8 mouse cellular contexts compared by ENCODE assay signal in the genomic region with DNA sequence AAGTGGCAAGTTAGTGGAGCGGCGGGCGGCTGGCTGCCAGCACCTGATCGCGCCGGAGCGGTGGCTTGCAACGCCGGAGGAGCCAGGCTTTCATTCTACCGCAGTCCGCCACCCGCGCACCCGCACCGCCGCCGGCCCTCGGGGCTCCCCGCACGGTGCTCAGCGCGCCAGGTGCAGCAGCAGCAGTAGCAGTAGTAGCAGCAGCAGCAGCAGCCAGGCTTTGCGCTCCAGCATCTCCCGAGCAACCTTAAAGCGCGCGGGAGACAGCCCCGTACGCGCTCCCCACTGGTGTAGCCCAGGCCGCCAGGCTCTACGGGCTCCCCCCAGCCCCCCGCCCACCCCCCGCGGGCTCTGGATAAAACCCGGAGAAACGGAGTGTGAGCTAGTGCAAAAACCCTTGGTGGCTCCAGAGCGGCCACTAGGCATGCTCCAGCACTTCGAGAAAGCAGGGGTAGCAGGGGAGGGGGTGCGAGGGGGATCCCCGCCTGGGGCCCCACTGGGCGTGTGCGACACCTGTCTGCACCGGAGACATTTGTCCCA. TPM values are rescaled to one million over a fixed set of nuclear protein-coding genes. Genes with fewer than 3 reads are reported as not detected.
DNase-seq lines count a peak whose midpoint lies in the region; ATAC-seq lines count a peak whose summit lies in the region.

No protein-coding gene starts in this region.

- peaks cover 4% of the 10 kb centered on the region; the same call in 1 of the 2 replicates for H3K27me3 ChIP-seq in hindbrain, embryonic 14.5 days (ENCODE audit: control insufficient read depth, insufficient read depth, low read length)
- H3K27me3 ChIP-seq in limb, embryonic 11.5 days (ENCODE audit: control insufficient read depth, insufficient read depth, low read length): peaks cover 36% of the 10 kb centered on the region

- peak overlapping the region; percentile 72 for H3K4me3 ChIP-seq in hindbrain, embryonic 14.5 days (replicated peaks; ENCODE audit: low read length)
- H3K4me3 ChIP-seq in limb, embryonic 11.5 days (ENCODE audit: low read depth, low read length): peak overlapping the region; percentile 37

- peak overlapping the region; percentile 75 for H3K4me2 ChIP-seq in hindbrain, embryonic 14.5 days (replicated peaks)
- peak overlapping the region; percentile 86 for H3K4me2 ChIP-seq in limb, embryonic 11.5 days (ENCODE audit: low read depth, severe bottlenecking)

- DNase-seq in layer of hippocampus, adult 11-12 months (ENCODE audit: low spot score): peak; percentile 37
- DNase-seq in layer of hippocampus, adult 9-10 months (ENCODE audit: low spot score): no peak
- peak; percentile 24 for DNase-seq in embryo, embryonic 10 days (ENCODE audit: low spot score)
- peak; percentile 68 for DNase-seq in hindbrain, embryonic 14.5 days (ENCODE audit: low spot score)
- peak; percentile 54 for DNase-seq in limb, embryonic 11.5 days (ENCODE audit: low spot score)
- peak; percentile 61 for DNase-seq in retina, embryonic 14.5 days (ENCODE audit: low spot score)
- no peak for DNase-seq in ovary, postnatal 10 days (ENCODE audit: low spot score)

- H3K27ac ChIP-seq in hindbrain, embryonic 14.5 days: peak overlapping the region; percentile 89
- no peak overlapping the region for H3K27ac ChIP-seq in limb, embryonic 11.5 days (replicated peaks; ENCODE audit: low read depth, low read length)

- peak overlapping the region; percentile 80 for H3K9ac ChIP-seq in hindbrain, embryonic 14.5 days
- 0 out of 2 replicates have a peak overlapping the region, but pooled peaks have one; percentile 12 for H3K9ac ChIP-seq in limb, embryonic 11.5 days (ENCODE audit: low read length)

- 1% methylated on average over 44 of the region's 44 CpGs for WGBS in hindbrain, embryonic 14.5 days
- WGBS in limb, embryonic 11.5 days: 2% methylated on average over 33 of the region's 44 CpGs

- ATAC-seq in hindbrain, embryonic 14.5 days (ENCODE audit: low FRiP score): peak; percentile 93
- ATAC-seq in limb, embryonic 11.5 days (ENCODE audit: insufficient number of reproducible peaks, low FRiP score, low TSS enrichment, low read depth): peak; percentile 72
- no peak for ATAC-seq in activated CD4-positive, CD25-positive, alpha-beta regulatory T cell, adult 4 months

- no peaks in the 10 kb centered on the region for H3K36me3 ChIP-seq in hindbrain, embryonic 14.5 days (replicated peaks; ENCODE audit: control insufficient read depth, insufficient read depth)
- H3K36me3 ChIP-seq in limb, embryonic 11.5 days (ENCODE audit: control insufficient read depth, insufficient read depth, low read length): no peaks in the 10 kb centered on the region

- no peaks in the 10 kb centered on the region for H3K4me1 ChIP-seq in hindbrain, embryonic 14.5 days (replicated peaks; ENCODE audit: control insufficient read depth, insufficient read depth, low read length)
- no peaks in the 10 kb centered on the region for H3K4me1 ChIP-seq in limb, embryonic 11.5 days (ENCODE audit: control insufficient read depth, insufficient read depth, low read length)

- no peaks in the 10 kb centered on the region for H3K9me3 ChIP-seq in hindbrain, embryonic 14.5 days (ENCODE audit: control insufficient read depth, low read length)
- no peaks in the 10 kb centered on the region for H3K9me3 ChIP-seq in limb, embryonic 11.5 days (ENCODE audit: control insufficient read depth, low read length)

RNA-seq across cellular contexts. Expression of a gene that starts 0.5 kb away (rescaled TPM):
- 32.9 and 39.5 TPM in 2 replicates for polyA plus RNA-seq in hindbrain, embryonic 14.5 days (2014; fragmentation: Nextera tagmentation; extraction: Ambion mirVana)
- polyA plus RNA-seq in limb, embryonic 11.5 days (2014; fragmentation: Nextera tagmentation; extraction: Ambion mirVana): 0.03 and 0.11 TPM in 2 replicates
- polyA plus RNA-seq in activated CD4-positive, CD25-positive, alpha-beta regulatory T cell, adult 4 months (2017; shearing (Covaris generic)): under 1 TPM in 1 of 2 experiments, not detected in 1; 0.05 TPM

Comparison
In these comparisons a context has a peak if more than half of its experiments do, and no peak if none do; other contexts are left out.
1. DNase-seq: peak in layer of hippocampus, adult 11-12 months (single experiment), embryo, embryonic 10 days (single experiment), hindbrain, embryonic 14.5 days (single experiment), limb, embryonic 11.5 days (single experiment) and retina, embryonic 14.5 days (single experiment); none in layer of hippocampus, adult 9-10 months (single experiment) and ovary, postnatal 10 days (single experiment).
2. RNA of a gene that starts 0.5 kb away (polyA plus RNA-seq): 32.9 to 39.5 TPM in hindbrain, embryonic 14.5 days; 0.05 TPM in activated CD4-positive, CD25-positive, alpha-beta regulatory T cell, adult 4 months and 0.03 to 0.11 TPM in limb, embryonic 11.5 days; every median in the first group is over 10 times any median in the second.